Mouse (Mus musculus) limb, embryonic 14.5 days (tissue): Measurements from ENCODE around the gene Mfsd1. TPM values are rescaled to one million over a fixed set of nuclear protein-coding genes. Genes with fewer than 3 reads are reported as not detected.

Experiments used
- ATAC-seq: fragments of 200-750 bp; cut with Nextera tagmentation; 2 replicates; pipeline ENCODE4 v1.8.0; 2017; ENCODE audit warnings: low read depth, moderate number of reproducible peaks, moderate TSS enrichment; ENCODE audit not compliant: low FRiP score
- DNase-seq: peaks from one replicate; pipeline ENCODE4 v3.0.0-alpha.2; 2015; ENCODE audit warnings: low spot score
- H3K27ac ChIP-seq: fragments of 300-500 bp; sonication (generic); replicated peaks from 2 replicates; pipeline ENCODE4 v1.5.1; 2014; ENCODE audit warnings: low read depth, mild to moderate bottlenecking, low read length, moderate library complexity, mixed read lengths
- H3K27me3 ChIP-seq: fragments of 300-500 bp; sonication (generic); 2 replicates; pipeline ENCODE4 v1.6.1; 2014; ENCODE audit warnings: low read length, mixed read lengths; ENCODE audit not compliant: control insufficient read depth, insufficient read depth
- H3K36me3 ChIP-seq: fragments of 300-500 bp; sonication (generic); 2 replicates; pipeline ENCODE4 v1.6.1; 2014; ENCODE audit warnings: mild to moderate bottlenecking, low read length, moderate library complexity, mixed read lengths; ENCODE audit not compliant: control insufficient read depth, insufficient read depth
- H3K4me1 ChIP-seq: fragments of 300-500 bp; sonication (generic); 2 replicates; pipeline ENCODE4 v1.6.1; 2014; ENCODE audit warnings: antibody characterized with exemption, low read length, mixed read lengths; ENCODE audit not compliant: control insufficient read depth, insufficient read depth
- H3K4me2 ChIP-seq: fragments of 300-500 bp; sonication (generic); replicated peaks from 2 replicates; pipeline ENCODE4 v1.6.1; 2014; ENCODE audit warnings: low read depth, mild to moderate bottlenecking, low read length, moderate library complexity; ENCODE audit not compliant: severe bottlenecking
- H3K4me3 ChIP-seq: fragments of 300-500 bp; sonication (generic); replicated peaks from 2 replicates; pipeline ENCODE4 v1.5.1; 2014; ENCODE audit warnings: low read length
- H3K9ac ChIP-seq: fragments of 300-500 bp; sonication (generic); 2 replicates; pipeline ENCODE4 v1.6.1; 2014; ENCODE audit warnings: mild to moderate bottlenecking, low read depth, low read length, moderate library complexity; ENCODE audit not compliant: severe bottlenecking
- H3K9me3 ChIP-seq: fragments of 300-500 bp; sonication (generic); 2 replicates; pipeline ENCODE4 v1.6.1; 2016; ENCODE audit warnings: low read length; ENCODE audit not compliant: control insufficient read depth
- POLR2A ChIP-seq: fragments of 200-500 bp; IDR thresholded peaks from 2 replicates; pipeline ENCODE4 v1.8.0; 2012; ENCODE audit warnings: inconsistent platforms, mild to moderate bottlenecking, moderate library complexity, borderline replicate concordance; ENCODE audit not compliant: insufficient read depth, insufficient read length; ENCODE audit errors: extremely low read depth
- WGBS: fragments of 180-500 bp; shearing (Covaris S2); extraction: QIAGEN DNeasy Blood & Tissue Kit; methylation state at CpG from one replicate; pipeline ENCODE4 v1.1.7; 2014; 5-methylcytosine and 5-hydroxymethylcytosine counted together
- polyA plus RNA-seq, 2 experiments: library from polyadenylated mRNA; depleted of rRNA in 1 of 2; stranded (reverse) in 1 of 2; unstranded in 1 of 2; fragments of >200 nt; fragmentation: Nextera tagmentation in 1 of 2; extraction: Ambion mirVana in 1 of 2; gene quantifications; 2 replicates each; pipeline versions ENCODE4 v1.2.1 to v1.2.3; 2012 to 2014

Mfsd1 gene
- polyA plus RNA-seq (2012; rRNA removed) = 36.9 and 40.4 TPM in 2 replicates
- polyA plus RNA-seq (2014; fragmentation: Nextera tagmentation; extraction: Ambion mirVana) = 61.8 and 62.2 TPM in 2 replicates

GRCm38 (mm10) chr3:67582273-67583124 is at the start of gene Mfsd1:
Gene Mfsd1 (plus strand): TSS chr3:67582741.
- ATAC-seq = peak; percentile 95
- Histone ChIP-seq H3K27ac (no peak within 1 kb of the TSS), H3K4me3 (peak within 1 kb of the TSS; percentile 81), H3K36me3 (peaks cover 8% of the 10 kb centered on the region), H3K27me3 (no peaks in the 10 kb centered on the region; the same call in 1 of the 2 replicates), H3K9ac (peak within 1 kb of the TSS; percentile 71), H3K4me2 (peak within 1 kb of the TSS; percentile 92), H3K9me3 (no peaks in the 10 kb centered on the region), H3K4me1 (peaks cover 3% of the 10 kb centered on the region; the same call in 1 of the 2 replicates)
- 5% methylated on average over 41 of the region's 54 CpGs for WGBS
- peak; percentile 90 for DNase-seq
- peak; percentile 48; the same call in 1 of the 2 replicates for TF ChIP-seq POLR2A

- DNase-seq (no peak), ATAC-seq (no peak)
- H3K9ac ChIP-seq = no peak overlapping the region
- no peaks in the 10 kb centered on the region for H3K27me3 ChIP-seq
- H3K4me2 ChIP-seq = no peak overlapping the region
- 78% methylated on average over 8 of the region's 8 CpGs for WGBS
- no peak overlapping the region for H3K4me3 ChIP-seq
- H3K9me3 ChIP-seq = no peaks in the 10 kb centered on the region
- no peak for TF ChIP-seq POLR2A
- no peaks in the 10 kb centered on the region for H3K4me1 ChIP-seq
- H3K36me3 ChIP-seq = no peaks in the 10 kb centered on the region
- no peak overlapping the region for H3K27ac ChIP-seq
Measured at GRCm38 (mm10) chr3:67543630-67544029, 38.9 kb upstream of the Mfsd1 start.

GRCm38 (mm10) chr3:67551193-67551592 is 31.3 kb upstream of the Mfsd1 start:
- no peak overlapping the region for H3K9ac ChIP-seq
- WGBS = 69% methylated on average over 3 of the region's 3 CpGs
- H3K36me3 ChIP-seq = no peaks in the 10 kb centered on the region
- H3K9me3 ChIP-seq = no peaks in the 10 kb centered on the region
- DNase-seq = no peak
- no peaks in the 10 kb centered on the region for H3K4me1 ChIP-seq
- H3K4me2 ChIP-seq = no peak overlapping the region
- H3K4me3 ChIP-seq = no peak overlapping the region
- TF ChIP-seq POLR2A = no peak
- no peak for ATAC-seq
- H3K27ac ChIP-seq = no peak overlapping the region
- H3K27me3 ChIP-seq = no peaks in the 10 kb centered on the region

- H3K27me3 ChIP-seq = no peaks in the 10 kb centered on the region
- no peak overlapping the region for H3K9ac ChIP-seq
- H3K4me2 ChIP-seq = no peak overlapping the region
- peaks cover 4% of the 10 kb centered on the region; the same call in 1 of the 2 replicates for H3K4me1 ChIP-seq
- H3K4me3 ChIP-seq = no peak overlapping the region
- DNase-seq (no peak), ATAC-seq (no peak)
- no peaks in the 10 kb centered on the region for H3K9me3 ChIP-seq
- TF ChIP-seq POLR2A = no peak
- WGBS = 44% methylated on average over 4 of the region's 4 CpGs
- H3K36me3 ChIP-seq = no peaks in the 10 kb centered on the region
- H3K27ac ChIP-seq = no peak overlapping the region
Measured at GRCm38 (mm10) chr3:67553281-67553680, 29.3 kb upstream of the Mfsd1 start.

- no peaks in the 10 kb centered on the region for H3K36me3 ChIP-seq
- peaks cover 4% of the 10 kb centered on the region; the same call in 1 of the 2 replicates for H3K4me1 ChIP-seq
- WGBS = 89% methylated on average over 5 of the region's 5 CpGs
- no peak for ATAC-seq
- no peaks in the 10 kb centered on the region for H3K9me3 ChIP-seq
- DNase-seq = no peak
- TF ChIP-seq POLR2A = no peak
- H3K4me3 ChIP-seq = no peak overlapping the region
- H3K4me2 ChIP-seq = no peak overlapping the region
- H3K9ac ChIP-seq = no peak overlapping the region
- no peaks in the 10 kb centered on the region for H3K27me3 ChIP-seq
- H3K27ac ChIP-seq = no peak overlapping the region
Measured at GRCm38 (mm10) chr3:67553927-67554448, 28.6 kb upstream of the Mfsd1 start.
